Mouse (Mus musculus): ENCODE measurements around the gene Yjefn3.

DNA sequence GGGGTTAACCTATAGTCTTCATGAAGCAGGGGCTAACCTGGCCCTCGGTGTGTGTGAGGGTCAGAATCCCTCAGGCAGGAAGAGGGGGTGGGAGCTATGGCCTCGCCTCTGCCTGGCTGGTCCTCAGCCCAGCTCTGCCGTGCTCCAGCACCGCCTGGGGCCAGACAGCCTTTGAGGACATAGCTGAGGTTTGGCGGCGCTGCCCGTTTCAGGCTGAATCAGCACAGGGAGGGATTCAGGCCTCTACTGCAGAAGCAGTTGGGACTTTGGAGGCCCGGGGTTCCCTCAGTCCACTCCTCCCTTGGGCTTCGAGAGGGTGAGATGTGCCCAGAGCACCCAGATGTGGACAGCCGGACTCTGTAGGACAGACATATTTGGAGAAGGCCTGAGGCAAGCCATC, 26.4 kb downstream of the Yjefn3 start:
- TF ChIP-seq EP300 (IDR thresholded peaks at IDR 0.05; ENCODE audit: insufficient read depth, low read depth, low read length) (no peak), POLR2A (IDR thresholded peaks at IDR 0.05; ENCODE audit: insufficient read depth, low read depth, low read length) (no peak)
